Mouse (Mus musculus) adrenal gland, postnatal 10 days (tissue): ENCODE results near the gene A3galt2. TPM values are rescaled to one million over a fixed set of nuclear protein-coding genes. Genes with fewer than 3 reads are reported as not detected.

Experiments
- DNase-seq: peaks from one replicate; pipeline ENCODE4 v3.0.0; 2021; ENCODE audit warnings: mixed read lengths
- total RNA-seq, 2 experiments: library from RNA; stranded (reverse); gene quantifications; 2 replicates each; pipeline ENCODE4 v1.2.3; 2021

Gene A3galt2
- total RNA-seq, 2 experiments from 2014 or later, result 0.12 TPM

DNA sequence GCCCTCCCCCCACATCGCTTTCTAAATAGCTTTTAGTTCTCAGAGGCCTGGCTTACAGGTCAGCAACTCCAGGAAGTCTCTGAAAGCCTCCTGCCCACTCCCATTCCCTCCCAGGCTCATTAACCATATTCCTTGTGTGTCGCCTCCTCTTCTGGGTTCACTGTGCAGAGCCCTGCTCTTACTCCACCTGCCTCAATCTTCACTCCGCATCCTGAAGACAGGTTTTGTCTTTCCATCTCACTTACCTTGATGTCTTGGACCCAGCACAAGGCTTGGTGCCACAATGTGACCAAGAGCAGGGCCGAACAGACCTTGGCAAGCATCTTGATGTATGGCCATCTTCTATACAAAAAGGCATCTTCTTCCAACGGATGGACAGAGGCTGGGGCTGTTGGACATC lies 4.0 kb downstream of the A3galt2 start:
- no peak for DNase-seq

DNA sequence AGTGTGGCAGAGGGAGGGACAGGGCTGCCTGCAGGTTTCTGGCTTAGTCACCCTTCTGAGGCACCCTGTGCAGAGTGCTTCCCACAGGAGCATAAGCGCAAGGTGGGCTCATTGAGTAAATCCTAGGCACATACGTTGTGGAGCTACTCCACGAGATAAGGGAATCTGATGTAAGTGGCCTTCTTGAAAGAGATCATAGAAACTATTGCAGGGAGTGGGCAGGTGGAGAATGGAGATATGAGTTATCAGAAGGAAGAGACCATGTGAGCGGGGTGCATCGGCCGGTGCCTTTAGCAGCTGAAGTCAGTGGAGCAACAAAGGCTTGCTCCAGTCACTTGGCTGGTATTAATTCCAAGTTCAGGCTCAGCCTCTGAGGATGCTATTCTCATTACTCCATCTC lies 4.9 kb downstream of the A3galt2 start:
- no peak for DNase-seq

DNA sequence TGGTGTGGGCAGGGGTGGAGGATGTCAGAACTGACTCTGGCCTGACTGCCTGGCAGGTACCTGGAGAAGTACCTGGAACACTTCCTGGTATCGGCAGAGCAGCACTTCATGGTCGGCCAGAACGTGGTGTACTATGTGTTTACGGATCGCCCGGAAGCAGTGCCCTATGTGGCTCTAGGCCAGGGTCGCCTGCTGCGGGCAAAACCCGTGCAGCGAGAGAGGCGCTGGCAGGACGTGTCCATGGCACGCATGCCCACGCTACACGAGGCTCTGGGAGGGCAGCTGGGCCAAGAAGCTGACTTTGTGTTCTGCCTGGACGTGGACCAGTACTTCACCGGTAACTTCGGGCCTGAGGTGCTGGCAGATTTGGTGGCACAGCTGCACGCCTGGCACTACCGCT lies 11.8 kb downstream of the A3galt2 start:
- DNase-seq, result no peak

DNA sequence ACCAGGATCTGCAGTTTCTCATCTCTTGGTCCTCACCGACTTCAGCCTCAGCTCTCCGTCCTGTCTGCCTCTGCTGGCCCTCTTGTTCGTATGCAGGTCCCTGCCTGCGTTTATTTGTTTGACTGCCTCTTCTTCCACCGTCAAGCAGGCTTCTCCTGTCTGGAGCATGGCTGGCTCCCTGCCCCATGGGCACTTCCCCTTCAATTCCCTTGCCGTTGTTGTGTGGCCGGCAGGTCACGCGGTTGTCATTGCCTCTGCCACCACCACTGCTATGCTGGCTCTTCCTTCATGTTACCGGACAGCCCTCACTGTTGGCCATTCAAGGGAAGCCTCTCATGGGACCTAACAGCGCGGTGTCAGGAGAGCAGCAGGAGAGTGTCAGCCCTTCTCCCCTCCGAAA lies 13.0 kb downstream of the A3galt2 start:
- peak; percentile 54 for DNase-seq

DNA sequence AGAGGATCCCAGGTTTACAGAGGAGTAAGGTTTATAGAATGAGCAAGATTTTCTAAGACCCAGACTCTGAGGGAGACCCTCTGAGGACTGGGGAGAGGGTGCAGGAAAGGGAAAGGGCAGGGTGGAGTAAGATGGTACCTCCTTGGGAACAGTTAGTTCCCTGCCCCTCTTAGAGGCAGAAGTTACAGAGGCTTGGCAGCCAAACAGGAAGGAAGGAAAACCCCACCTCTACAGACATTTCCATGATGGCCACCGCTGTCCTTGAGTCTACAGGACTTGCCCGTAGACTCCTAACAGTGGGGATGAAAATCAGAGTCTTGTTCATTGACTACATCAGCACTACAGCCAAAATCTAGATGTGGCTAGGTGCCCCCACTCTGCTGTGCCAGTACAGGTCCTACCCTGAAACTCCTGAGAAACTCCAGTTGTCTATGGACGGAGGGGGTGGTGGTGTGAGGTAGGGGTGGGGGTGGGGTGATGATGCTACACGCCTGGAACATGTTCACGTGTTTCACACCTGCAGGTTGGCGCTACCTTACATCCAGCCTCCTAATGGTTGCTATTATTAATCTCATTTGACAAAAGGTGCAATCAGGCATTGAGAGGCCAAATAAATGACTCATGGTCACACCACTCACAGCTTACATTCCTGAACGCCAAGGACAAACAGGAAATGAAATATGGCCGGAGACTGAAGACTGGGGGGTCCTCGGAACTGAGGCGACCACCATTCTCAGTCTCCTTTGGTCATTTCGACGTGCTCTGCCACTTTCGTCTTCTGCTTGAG lies 14.6 kb downstream of the A3galt2 start:
- no peak for DNase-seq

DNA sequence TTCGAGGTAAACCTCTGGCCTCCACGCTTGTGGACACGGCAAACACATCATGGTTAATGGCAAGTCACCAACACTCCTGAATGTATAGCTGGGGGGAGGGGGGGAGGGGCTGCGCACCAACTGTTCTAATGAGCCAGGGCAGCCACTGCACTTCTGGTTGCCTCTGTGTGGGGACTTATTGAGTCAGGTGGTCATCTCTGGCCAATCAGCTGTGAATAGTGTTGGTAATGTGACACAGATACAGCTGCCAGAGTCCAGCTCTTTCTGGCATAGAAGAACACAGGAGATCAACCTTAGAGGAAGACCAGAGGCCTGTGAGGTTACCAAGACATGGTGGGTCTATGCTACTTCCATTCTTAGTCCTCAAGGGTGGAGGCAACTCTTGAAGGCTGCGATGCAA lies 15.5 kb downstream of the A3galt2 start:
- DNase-seq, result no peak

DNA sequence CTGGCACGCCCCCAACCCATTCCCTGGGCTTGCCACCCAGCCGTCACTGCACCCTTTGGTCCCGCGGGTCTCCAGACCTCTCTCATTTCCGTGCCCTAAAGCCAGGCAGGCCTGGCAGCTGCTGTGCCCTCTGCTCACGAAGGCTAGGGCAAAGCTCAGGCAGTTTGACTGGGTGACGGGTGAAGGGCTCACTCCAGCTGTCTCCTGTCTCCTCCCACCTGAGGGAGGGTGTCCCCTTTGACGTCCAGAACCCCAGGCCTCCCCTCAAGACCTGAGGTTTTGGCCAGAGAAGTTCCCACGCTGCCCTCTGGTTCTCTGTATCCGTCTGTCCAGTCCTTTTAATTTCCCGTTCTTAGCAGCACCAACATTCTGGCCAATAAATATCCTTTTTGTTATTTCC lies 18.7 kb downstream of the A3galt2 start:
- DNase-seq, result no peak

DNA sequence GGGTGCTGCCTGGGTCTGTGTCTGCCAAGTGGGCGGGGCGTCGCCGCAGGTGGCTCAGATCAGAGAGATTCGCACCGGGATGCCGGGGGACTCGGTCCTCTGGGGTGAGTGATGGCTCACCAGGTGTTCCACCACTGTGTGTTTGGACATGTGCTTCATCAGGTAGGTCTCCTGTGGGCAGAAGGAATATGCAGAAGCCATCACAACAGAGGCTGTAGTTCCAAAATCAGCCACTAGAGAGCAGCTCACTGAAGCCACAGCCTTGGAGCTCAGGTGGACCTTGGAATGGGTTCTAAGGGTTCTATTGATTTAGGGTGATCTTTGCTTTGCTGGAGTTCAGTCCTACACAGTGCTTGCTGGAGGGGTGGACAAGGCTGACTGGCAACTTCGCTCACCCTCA lies 19.3 kb downstream of the A3galt2 start:
- peak; percentile 61 for DNase-seq

DNA sequence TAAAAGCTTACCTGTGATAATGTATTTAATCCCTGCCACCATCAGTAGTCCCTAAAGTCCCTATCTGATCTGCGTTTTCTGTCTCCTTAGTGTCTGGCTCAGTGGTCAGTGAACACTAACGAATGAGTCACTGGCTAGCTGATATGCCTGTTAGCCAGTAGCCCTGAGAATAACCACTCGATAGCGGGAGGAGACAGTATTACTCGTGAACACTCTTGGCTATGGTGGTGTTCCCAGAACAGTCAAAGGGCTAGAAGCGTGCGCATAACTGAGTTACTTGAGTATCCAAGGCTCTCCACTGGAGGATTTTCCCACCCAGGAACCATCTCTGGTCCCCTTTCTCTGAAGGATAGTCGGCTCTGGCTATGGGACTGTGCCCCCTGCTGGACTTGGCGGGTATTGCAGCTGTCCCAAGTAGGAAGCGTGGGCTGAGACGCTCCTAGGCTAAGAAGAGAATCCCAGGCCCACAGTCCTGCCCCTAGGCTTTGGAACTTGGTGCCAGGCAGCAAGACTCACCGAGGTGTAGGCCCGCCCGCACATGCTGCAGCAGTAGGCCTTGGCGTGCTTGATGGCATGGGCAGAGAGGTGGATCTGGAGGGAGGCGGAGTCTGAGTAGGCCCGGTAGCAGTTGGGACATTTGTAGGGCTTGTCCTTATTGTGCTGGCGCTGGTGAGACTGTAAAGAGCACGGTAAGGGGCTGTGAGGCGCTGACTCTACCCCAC lies 21.6 kb downstream of the A3galt2 start:
- peak; percentile 90 for DNase-seq

DNA sequence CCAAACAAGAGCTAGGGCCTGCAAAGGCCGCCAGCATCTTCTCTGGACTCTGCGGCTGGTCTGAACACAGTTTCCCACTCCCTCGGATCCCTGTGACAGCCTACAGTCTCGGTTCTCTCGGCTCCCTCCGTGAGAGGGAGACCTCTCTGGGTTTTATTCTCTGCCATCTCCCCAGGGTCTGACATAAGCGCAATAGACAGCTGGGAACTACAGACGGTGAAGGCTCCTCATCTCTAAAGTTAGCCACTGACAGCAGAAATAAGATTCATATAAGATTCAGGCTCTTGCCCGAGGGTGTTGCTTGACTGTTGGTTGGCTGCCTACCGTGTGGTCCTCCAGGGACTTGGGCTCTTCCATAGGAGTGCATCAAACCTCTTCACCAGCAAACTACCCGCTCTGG lies 22.4 kb downstream of the A3galt2 start:
- no peak for DNase-seq

DNA sequence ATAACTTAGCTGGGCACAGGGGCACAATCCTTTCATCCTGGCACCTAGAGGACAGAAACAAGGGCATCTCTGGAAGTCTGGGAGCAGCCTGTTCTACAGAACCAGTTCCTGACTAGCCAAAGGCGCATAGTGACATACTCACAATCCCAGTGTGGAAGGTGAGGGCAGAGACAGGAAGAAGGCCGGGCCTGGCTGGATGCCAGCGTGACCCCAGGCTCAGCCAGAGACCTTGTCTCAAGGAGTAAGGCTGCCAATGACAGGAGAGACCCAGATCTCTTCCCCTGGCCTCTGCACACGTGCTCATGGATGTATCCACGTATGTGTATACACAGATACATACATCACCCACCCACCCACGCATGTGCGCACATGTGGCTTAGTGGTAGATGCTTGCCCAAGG lies 26.9 kb downstream of the A3galt2 start:
- DNase-seq, result no peak

DNA sequence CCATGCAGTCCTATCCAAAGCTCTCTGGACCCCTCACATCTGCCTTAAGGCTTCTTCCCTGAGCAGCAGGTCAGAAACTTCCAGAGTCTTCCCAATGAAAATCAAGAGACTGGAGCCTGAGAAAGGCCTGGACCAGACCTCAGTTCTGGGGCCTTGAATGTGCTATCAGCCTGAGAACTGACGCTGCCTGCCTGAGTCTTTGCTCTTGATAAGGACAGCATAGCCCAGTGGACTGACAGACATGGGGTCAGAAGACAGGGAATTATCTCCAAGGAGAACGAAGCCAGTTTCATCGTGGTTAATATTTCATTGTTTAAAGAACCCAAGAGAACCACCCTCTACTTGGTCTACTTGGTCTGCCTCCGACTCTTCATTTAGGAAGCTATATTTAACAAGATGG lies 27.5 kb downstream of the A3galt2 start:
- DNase-seq, result no peak

DNA sequence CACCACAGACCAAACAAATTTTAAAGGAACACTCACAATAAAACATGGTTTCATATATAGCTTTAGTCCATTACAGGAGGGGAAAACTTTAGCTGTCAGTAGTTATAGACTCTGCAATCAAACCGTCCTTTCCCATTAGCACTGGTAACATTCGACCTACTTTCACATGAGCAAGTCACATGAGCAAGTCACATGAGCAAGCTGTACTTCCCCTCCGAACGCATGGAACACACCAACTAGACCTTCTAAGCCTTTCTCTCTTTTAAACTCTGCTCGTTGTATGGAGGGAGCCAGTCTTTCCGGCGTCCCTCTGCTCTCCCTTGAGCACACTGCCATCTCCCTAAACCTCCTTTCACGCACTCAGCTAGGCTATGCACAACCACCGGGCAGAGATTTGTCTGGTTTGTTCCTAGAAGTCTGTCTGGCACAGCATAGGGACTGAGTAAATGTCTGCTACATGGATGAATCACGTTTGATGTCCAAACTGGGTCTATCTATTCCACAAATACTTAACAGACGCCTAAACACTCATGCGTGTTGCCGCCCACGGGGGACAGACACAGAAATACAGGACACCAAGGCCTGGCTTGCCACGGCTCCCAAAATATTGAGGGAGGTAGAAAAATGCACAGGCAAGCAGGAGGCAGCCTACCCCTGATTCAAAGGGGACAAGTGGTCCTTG lies 29.9 kb downstream of the A3galt2 start:
- DNase-seq, result no peak

DNA sequence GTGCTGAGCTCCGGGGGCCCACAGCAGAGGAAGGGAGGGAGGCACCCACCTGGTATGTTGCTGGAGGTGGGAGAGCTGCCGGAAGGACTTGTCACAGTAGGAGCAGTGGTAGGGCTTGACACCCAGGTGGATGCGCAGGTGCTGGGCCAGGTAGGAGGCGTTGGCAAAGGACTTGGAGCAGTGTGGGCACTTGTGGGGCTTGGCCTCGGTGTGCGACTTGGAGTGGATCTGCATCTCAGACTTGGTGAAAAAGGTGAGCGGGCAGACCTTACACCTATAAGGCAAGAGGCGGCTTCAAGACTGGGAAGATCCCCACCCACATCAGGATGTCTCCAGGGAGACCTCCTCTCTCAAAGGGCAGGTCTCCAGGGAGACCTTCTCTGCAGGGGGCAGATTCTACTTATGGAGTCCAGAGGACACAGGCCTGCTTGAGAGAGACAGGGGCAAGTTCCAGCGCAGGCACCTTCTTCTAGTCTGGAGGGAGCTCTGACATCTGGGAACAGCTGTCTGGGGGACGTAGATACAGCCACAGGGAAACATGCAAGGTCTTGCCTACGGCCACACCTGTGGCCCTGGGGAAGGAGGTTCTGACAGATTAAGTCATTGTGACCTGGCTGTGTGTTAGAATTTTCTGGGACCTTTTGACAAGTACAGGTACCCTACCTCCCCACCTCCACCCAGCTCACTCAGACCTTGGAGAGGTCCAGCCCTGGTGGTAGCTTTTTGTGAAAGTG lies 30.9 kb downstream of the A3galt2 start:
- DNase-seq, result no peak

DNA sequence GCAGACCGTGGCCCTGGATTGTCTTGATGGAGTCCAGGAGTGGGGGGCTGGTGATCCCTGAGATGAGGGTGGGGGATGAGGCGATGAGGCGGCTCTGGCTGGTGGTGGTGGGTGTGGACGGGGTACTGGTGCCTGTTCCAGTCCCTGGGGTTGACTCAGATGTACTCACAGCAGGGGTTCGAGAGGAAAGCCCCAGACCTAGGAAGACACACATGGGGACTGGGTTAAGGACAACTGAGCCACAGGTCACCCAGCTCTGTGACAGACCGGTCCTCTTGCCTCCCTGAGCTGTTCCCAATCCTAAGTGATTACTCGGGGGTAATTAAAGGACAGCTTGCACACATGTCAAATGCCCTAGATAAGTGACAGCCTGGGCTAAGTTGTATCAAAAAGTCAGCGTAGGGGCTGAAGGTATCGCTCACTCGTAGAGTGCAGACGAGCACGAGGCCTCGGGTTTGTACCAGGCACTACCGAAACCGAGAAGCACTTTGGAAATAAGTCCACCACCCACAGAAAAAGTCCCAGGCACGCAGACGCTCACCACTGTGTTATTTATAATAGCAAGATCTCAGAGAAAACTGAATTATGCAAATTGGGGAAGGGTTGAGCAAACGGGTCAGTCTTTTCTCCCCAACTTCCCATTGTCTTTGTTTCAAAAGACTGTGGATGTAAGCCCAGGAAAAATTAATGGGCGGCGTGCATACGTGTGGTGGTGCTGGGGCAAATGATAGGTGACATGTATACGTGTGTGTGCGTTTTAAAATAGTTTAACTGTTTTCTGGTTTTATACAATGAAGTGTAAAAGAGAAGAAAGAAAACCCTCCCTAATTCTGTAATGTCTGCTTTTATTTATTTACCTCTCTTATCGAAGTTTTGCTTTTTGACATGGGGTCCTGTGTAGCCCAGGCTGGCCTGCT lies 32.1 kb downstream of the A3galt2 start:
- DNase-seq, result no peak

DNA sequence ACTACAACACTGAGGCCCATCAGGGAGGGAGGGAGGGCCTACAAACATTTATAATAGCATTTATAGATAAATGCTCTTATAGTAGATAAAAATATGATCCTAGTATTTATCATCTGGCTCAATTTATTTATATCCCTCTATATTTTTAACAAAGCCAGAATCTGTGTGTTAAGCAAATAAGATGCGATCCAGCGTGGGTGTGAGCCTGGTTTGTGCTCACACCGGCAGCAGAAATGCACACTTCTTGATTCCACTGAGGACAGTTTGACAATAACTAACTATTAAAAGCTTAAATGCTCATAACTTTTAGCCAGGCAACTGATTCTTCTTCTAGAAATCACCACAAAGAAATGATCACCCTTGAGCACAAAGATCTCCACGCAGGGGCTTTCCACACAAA lies 32.9 kb downstream of the A3galt2 start:
- no peak for DNase-seq

DNA sequence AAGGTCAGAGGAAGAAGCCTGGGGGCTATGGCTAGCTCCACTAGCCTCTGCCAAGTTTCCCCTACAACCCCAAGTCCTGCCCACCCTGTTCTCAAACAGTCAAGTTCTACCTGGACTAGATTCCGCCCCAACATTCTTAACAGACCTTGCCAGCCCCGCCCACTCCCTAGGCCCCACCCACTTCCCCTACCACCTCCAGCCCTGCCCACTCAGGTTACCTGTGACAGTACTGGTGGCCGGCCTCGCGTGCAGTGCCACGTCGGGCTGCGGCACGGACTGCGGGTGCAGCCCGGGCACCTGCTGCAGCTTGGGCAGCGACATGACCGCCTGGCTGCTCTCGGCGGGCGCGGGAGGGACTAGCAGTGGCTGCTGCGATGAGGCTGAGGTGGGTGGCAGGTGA lies 34.5 kb downstream of the A3galt2 start:
- DNase-seq, result no peak

DNA sequence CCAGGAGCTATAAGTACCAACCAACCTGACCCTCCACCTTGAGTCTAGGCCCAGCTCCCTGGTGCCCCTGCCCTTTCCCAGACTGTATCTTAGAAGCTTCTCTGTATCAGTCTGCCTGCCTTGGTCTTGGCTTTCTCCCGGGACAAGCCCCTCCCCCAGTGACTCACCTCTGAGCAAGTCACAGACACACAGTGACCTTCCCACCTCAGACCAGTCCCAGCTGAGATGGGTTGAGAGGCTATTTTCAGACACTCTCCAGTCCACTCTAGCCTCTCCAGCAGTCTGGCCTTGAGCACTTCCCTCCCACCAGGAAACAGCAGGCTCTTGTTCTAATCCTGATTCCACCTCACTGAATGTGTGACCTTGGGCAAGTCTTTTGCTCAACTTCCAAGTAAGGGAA lies 38.5 kb downstream of the A3galt2 start:
- DNase-seq, result peak; percentile 85

DNA sequence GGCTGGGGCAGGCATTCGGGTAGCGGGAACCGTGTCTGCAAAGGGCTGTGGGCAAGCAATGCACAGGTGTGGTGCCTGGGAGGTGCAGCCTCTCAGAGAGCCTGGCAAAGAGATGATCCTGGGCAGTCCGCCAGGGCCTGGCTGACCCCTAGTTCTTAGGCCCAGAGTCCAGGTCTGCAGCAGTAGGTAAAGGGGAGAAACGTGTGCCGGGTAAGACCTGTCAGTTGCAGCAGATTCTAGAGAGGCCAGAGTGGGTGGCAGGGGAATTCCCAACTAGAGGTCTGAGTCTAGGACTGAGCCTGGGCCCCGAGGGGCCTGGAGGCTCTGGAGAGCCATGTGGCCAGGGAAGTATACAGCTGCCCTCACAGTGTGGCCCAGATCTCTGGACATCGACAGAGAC lies 39.0 kb downstream of the A3galt2 start:
- DNase-seq, result peak; percentile 70

DNA sequence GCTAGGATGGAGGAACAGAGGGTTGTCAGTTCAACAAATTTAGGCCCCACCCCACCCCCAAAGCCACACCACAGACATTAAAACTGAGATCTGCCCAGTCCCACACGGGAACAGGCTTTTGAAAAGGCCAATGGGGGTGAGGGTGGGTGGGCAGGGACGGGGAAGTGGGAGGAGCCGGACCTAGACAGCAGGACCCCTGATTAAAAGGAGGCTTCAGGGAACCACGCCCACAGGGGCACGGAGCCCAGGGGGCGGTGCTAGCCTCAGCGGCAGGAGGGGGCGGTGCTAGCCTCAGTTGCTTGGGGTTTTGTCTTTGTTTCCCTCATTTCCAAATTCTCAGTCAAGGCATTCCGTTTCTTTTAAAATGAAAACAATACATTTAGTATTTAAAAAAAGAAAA lies 40.4 kb downstream of the A3galt2 start:
- DNase-seq, result peak; percentile 50

DNA sequence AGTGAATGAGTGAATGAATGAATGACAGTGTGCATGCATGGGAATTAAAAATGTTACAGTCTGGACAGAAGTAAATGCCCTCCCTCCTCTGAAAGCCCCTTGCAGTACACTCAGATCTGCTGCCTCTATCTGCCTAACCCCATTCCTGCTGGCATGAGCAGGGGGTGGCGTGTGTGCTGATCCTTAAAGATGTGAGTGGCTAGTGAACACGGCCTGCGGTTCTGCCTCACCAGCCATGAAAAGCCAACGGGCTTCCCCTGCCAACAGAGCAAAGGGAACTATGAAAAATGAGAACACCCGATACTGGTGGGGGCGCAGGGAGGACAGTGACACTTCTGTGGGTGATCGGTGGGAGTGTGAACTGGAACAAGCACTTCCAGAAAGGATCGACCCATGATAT lies 41.6 kb downstream of the A3galt2 start:
- no peak for DNase-seq
